Mouse (Mus musculus) right cerebral cortex, postnatal 36 days (tissue): ENCODE results near the gene Cyp24a1.

ENCODE experiments used
- DNase-seq, 2 experiments: peaks; one replicate each; pipeline ENCODE4 v3.0.0; 2022; ENCODE audit warnings: low spot score in 2 of 2, mixed read lengths in 1 of 2

The Cyp24a1 gene

DNA sequence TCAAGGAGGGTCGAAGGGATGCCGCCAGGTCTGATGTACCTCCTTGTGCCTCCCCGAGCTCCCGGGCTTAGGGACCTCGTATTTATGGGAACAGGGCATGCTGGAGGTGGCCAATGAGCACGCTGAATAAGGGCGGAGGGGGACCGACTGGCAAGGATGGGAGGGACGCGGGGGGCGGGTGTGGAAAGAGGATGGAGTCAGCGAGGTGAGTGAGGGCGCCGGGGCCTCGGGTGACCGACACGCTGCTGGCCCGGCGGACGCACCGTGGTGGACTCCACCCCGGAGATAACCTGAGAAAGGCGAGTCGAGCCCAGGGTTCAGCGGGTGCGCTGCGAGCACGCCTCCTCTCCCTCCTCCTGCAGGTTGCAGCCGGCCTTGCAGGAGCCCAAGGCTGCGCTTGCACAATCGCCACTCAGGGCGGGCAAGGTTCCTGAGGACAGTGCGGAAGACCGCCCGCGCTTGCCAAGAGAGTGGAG, at the start of gene Cyp24a1:
TSS of gene Cyp24a1 (minus strand) at position 55 of the 476 bp plus-strand sequence.
- DNase-seq = no peak

DNA sequence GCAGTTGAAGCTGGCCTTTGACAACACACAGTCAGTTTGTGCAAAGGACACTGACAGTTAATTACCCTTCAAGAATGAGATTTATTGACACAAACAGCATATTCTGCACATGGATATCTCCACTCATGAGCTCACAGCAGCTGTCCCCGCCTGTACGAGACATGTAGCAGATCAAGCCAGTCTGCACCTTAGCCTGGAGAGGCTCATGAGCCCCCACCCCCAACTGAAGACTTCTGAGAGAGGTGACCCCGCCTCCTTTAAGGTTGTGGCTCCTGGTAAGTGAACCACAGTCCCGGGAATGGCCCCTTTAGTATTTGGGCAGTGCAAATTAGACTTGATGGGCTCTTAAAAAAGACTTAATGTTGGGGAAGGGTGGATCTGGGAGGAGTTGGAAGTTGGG, 48.8 kb upstream of the Cyp24a1 start:
- no peak for DNase-seq

DNA sequence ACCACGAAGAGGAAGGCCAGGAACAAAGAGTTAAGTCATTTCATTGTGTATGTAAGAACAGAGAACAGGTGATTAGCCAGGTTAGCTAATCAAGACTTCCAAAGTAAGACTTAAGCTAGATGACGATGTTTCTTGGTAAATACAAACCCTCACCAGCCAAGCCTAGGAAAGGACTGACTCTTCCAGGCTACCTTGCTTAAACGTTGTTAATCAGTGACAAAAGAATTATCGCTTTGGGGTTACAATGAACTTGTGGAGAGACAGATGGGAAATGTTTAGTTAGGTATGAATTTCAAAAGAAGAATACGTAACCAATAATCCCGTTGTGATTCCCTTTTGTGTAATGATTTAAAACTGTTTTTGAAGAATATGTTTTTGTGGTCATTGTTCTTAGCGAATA, 48.0 kb upstream of the Cyp24a1 start:
- DNase-seq = no peak

DNA sequence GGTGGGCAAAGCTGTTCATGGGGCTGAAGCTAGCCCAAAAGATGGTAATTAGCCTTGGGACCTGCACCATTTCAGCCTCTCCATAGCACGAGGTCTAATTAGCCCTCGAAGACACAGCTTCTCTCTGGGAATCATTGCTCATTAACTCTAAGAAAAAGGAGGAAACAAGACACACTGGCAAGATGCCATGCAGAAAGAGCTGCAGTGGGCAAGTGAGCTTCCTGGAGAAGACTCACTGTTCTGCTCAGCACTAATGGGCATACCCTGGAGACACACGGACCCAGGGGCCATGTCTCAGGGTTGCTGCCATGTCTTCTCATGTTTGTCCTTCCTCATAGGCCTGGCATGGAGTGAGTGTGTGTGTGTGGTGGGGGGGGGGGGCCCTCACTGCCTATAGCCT, 47.2 kb upstream of the Cyp24a1 start:
- no peak for DNase-seq

DNA sequence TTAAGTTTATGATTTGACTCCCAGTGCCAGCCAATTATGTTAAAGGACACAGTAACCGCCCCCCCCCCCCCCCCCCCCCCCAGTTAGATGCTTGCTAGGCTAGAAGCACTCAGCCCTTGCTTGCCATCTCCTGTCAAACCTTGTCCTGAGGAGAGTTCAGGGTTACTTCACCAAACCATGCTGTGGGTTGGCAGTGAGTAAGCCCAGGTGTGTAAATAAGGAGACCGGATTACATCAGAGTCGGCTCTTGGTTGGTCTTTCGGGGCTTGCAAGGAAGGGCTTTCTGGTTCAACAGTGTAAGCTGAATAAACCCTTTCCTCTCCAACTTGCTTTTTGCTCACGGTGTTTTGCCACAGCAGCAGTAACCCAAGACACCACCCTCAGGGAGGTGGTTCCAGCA, 46.7 kb upstream of the Cyp24a1 start:
- DNase-seq = no peak

DNA sequence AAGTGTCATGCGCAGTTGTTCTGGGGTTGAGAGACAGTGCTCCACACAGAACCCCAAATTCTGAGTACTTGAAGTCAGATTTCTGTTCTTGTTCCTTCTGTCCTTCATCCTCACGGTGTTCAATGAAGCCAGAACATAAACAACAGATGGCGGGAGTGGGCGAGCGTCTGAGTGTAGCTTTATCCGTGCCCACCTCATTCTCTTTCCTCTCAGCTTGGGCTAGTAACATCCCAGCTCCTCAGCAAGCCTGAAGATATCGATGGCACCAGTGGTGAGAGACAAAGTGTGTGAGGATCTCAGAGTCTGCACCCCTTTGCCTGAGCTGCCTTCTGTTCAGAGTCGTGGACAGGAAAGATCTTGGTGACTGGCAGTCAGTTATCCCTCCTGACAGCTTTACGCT, 42.3 kb upstream of the Cyp24a1 start:
- peak; percentile 64 to 75 for DNase-seq

DNA sequence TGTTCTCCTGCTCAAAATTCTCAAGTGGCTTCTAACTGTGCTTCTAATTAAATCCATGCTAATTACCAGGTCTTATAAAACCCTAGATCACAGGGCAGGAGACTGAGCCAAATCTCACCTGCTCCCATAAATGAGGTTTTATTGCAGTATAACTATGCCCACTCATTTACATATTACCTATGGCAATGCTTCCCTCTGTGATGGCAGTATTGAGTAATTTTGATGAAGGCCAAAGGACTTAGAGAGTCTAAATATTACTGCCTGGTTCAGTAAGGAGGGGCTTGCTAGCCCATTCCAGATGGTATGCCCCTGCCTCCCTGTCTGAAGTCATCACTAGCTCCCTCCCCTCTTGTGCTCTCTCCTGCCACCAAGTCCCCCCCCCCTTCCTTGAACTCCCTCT, 38.9 kb upstream of the Cyp24a1 start:
- DNase-seq = no peak

DNA sequence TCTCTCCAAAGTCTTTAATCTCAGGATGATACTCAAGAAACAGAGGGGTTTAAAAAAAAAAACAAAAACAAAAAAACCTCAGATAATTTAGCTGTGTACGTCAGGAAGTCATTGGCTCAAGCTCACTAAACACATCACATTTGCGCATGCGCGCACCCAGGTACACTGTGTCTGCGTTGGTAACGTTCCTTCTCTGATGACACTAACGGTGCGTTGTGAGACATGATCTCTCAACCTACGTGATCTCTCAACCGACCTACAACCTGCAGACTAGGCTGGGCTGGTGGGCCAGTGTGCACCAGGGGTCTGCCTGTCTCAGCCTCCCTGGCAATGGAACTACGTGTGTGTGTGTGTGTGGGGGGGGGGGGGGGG, 37.8 kb upstream of the Cyp24a1 start:
- DNase-seq = no peak

DNA sequence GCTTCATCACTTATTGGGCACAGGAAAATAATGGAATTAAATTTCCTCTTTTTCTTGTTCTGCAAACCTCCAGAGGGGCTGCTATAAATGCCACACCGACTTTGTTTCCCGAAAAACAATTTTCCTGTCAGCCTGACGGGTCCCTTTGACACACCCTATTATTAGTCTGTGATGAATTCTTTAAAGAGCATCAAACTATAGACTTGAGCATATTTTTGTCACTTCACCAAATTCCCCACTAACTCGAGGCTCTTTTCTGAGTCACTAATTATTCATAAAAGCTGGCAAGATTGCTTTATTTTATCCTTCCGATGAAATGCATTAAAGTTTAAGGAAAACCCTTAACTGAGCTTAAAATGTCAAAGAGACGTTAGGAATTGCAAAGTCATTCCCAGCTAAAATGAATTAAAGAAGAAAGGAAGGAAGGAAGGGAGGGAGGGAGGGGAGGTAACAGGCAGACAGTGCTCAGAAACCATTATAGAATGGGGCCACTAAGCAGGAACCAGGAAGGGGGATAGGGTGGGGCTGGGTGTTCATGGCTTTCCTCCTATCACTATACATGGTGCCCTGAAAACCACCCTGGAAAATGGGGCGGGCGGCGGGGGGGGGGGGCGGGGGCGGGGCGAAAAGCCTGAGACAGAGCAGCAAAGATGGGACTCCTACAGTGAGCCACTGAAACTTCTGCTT, 37.3 kb upstream of the Cyp24a1 start:
- no peak for DNase-seq

DNA sequence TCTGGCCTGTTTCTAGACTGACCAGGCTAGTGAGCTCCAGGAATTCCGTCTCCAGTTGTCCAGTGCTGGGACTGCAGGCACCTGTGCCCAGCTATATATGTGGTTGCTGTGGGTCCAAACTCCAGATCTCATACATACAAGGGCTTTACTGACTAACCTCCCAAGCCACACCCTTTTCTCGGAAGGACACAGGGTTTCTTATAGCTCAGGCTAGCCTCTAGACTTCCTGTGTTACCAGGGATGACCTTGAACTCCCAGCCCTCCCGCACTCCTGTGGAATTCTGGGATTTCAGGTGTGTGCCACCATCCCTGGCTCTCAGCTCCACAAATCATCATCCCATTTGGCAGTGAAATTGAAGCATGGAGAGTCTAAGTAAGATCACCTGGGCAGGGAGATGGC, 33.3 kb upstream of the Cyp24a1 start:
- DNase-seq = no peak

DNA sequence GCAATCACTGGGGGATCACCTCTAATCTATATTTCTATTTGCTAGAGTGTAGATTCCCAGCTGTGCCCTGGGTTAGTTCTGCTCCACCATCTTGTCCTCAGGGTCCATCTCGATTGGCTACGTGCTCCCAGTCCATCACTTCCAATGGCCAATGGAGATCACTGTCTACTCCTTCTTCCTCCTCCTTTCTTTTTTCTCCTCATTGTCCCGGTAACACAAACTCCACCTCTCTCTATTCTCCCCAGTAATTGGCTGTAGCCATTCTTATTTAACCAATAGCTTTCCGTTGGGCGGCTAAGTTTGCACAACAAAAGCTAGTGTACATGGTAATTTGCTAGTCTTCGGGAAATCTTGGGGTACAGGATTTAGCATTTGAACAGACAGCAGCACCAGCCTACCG, 32.8 kb upstream of the Cyp24a1 start:
- no peak for DNase-seq

DNA sequence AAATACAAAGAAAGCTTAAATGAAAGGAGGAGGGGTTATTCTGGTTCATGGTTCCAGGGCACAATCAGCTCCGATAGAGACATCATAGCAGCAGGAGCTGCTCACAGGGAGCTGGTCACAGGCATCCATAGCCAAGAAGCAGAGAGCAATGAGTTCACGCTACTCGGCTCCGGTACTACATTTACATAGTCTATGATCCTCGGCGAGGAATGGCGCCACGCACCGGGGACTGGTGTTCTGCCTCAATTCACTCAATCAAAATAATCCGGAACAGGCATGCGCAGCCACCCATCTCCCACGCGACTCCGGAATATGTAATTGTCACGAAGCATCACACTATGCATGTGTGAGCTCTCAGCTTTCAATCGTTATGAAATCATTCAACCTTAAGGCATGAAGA, 31.1 kb upstream of the Cyp24a1 start:
- DNase-seq = no peak

DNA sequence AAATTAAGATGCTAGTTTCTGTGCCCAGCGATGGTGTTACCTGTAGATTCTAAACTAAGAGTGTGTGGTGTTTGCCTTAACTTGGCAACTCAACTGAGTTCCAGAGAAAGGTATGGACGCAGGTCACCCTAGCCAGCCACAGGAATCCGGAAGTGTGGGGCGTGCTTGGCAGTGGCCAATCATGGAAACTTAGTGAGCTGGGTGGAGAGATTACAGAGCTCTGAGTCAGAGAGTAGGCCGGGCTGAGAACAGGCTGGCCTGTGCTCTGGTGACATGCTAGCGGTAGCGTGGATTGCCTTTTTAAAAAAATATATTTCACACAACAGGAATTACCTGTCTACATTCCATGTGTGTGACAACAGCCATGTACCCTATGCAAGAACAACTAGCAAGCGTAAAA, 29.6 kb upstream of the Cyp24a1 start:
- no peak for DNase-seq

DNA sequence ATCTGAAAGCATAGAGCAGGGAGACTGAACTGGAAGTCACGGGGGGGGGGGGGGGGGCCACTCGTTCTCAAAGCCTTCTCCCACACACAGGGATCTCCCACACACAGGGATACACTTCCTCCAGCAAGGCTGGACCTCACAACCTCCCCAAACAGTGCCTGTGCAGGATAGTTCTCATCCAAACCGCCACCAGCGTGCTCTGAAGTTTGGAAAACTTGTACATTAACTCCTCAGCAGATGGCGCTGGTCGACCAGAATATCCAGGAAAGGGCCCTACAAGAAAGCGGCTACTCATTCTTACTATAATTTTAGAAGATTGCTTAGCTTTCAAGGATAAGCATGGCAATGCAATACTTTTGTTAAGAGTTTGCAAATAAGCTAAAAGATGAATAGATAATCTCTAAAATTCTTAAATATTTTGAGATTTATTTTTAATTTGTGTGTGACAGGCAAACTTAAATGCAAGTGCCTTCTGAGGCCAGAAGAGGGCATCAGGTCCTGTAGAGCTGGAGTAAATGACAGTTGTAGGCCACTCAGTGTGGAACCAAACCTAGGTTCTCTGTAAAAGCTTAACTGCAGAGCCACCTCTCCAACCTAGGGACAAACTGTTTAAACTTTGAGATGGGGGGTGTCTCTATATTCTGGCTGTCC, 23.5 kb upstream of the Cyp24a1 start:
- DNase-seq = peak in 1 of 2 experiments; percentile 26

DNA sequence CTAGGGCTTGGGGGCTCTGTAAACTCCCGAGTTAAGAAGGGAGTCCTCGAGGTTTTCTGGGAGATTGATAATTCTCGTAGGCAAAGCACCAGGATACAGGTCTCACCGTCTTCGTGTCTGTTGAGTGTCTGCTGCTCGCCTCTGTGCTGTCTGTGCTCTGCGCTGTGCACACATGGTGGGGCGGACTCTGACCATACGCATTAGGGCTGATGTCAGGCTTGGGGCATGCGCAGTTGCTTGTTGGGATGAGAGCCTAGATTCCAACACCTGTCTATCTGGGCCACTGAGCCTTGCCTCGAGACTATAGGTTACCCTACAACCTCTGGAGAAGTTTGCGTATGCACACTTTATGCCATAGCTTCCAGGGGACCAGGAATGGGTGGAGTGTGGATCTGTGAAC, 16.8 kb upstream of the Cyp24a1 start:
- no peak for DNase-seq

DNA sequence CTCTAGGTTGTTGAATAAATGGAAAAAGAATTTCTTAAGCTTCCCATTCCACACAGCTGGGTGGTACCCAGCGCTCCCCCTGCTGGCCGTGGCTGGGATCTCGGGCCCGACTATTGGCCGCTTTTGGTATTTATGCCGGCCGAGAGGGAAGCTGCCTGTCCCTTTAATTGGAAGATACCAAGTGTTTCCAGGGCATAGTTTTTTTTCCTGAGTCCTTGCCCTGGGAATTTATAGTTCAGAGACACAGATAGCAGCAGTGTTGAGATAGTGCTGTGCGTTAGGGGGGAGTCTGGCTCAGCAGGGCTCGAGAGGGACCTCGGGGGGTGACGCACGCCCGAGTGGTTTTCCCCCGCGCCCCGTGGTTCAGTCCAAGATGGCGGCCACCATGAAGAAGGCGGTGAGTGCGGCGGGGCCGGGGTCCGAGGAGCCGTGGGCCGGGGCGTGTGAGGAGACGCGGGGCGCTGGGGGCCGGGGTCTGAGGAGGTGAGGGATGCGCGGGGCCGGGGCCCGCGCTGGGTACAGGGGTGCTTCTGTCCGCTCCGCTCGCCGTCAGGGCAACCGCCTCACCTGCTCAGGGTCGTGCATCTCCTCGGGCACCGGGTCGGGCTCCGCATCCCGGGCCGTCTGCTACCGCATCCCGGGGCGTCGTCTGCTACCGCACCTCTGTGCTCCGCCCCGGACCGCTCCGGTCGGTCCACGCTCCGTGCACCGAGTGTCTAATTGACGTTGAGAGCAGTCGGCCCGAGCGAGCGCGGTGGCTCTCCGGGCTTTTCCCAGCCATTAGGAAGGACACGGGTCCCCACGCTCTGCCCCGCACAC, 14.3 kb upstream of the Cyp24a1 start:
- peak; percentile 80 to 82 for DNase-seq

DNA sequence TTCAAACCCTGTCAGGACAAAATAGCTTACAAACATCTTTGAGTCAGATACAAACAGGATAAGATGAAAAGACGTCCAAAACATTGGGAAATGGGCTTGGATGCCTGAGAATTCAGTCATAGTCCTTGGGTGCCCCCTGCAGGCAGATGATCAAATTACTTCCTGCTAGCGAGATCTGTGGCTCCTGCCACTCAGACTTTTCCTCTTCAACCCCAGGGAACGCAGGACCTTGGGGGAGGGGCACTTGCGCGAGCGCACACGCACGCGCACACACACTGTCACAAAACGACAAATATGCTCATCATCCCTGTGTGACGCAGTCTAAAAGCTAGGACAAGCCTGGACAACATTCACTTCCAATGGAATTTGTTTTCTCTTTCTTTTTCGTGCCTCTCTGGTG, 11.9 kb upstream of the Cyp24a1 start:
- DNase-seq = peak; percentile 82 to 86

DNA sequence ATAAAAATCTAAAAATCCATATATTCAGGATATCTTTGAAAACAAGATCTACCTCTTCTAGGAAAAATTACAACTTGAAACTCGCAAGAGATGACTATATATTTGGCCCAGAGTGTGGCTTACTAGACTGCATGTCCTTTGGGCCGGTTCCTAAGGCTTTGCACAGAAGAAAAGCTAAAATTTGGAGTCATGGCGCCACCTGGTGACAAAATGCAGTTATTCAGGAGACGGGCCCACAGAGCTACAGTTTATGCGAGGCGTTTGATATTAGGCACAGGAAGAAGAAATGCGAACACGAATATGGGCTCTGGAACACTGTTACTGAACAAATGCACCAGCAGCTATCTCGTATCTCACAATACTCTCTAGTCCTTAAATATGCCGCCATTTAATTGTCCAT, 10.8 kb upstream of the Cyp24a1 start:
- peak; percentile 66 to 70 for DNase-seq

DNA sequence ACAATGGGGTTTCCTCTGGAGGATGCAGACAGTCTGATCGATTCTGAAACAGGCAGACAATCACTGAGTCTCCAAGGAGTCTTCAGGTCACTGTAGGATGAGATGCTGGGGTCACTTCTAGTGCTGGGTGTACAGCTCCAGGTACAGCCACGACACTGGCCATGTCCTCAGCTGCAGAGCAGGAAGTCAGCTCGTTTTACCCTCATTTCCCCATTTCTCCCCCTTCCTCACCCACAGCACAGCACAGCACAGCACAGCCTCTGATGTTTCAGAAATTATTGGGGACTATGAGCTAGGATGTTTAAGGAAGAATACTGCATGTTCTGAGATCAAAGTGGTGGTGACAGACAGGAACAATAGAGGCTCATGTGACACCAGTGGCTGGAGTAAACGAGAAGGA, 7.0 kb upstream of the Cyp24a1 start:
- DNase-seq = no peak

DNA sequence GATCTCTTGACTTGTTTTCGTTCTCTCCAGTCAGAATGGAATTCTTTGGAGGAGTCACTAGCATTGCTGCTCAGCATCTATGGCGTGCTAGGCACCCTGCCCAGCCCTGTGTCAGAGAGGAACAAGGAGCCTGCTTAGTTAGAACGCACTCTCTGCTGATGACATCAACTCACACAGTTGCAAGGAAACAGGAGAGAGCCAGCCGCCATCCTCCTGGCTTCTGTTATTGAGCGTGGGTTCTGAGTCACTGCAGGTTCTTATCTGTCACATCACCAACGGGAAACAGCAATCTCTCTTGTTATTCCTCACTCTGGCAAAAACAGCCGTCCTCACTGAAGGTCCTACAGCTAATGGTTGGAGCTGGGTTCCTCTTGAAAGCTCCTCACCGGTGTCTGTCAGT, 6.4 kb upstream of the Cyp24a1 start:
- no peak for DNase-seq

DNA sequence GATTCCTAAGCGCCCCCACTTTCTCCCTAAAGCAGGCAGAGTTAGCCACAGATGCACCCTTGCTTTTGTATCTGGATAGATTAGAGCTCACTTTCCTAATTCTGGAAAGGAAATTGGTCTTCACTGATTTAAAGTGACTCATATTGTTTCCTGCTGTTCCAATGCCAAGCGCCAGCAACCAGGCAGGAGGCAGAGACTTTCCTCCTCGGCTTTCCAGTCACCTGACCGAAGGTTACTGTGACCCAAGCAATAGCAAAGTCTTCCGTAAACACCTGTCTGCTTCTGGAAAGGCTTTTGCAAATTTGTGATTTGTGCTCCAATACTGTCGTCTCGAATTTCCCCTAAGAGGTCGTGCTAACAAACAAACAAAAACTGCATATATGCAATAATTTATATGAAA, 1.1 kb upstream of the Cyp24a1 start:
- no peak for DNase-seq

DNA sequence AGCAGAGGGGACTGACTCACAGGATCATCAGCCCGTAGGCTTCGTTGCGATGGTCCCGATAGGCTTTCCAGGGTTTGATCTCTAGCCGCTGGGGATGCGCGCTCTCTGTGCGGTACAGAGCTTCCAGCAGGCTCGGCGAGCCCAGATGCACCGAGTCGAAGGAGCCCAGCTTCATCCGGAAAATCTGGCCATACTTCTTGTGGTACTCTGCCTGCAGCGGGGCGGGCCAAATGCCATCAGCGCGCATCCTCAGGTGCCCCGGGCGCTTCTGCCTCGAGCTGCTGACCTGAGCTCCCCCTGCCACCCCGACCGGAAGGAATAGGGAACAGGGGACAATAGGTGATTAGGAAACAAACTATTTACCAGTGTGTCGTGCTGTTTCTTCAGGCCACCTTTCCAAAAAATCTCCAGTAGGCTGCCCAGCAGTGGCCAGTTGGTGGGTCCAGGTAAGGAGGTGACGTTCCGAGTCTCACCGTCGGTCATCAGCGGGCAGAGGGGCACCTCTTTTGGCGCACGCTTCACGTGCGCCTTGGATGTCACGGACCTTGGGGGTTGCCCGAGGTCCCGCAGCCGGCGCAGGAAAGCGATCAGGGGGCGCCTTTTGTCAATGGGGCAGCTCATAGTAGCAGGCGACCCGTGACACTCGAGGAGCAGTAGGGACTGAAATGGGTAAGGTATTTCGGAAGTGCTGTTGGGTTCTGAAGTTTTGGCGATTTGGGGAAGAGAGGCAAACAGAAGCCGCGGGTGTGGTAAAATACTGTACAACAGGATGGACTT, 603 bp downstream of the Cyp24a1 start, which contains the start of gene Pfdn4:
TSS of gene Pfdn4 (plus strand) at position 275 of the 777 bp plus-strand sequence.
- DNase-seq = no peak
